ENCODE assay signal across 8 mouse cellular contexts in genomic region chr1:194816913-194817312, GRCm38 (mm10).
DNase-seq lines count a peak whose midpoint lies in the region; ATAC-seq and TF ChIP-seq lines count a peak whose summit lies in the region.

No protein-coding gene starts in this region.

- H3K4me3 ChIP-seq in hindbrain, embryonic 12.5 days, result no peak overlapping the region
- H3K4me3 ChIP-seq in lung, postnatal 0 days (ENCODE audit: low read depth, low read length), result no peak overlapping the region

- WGBS in hindbrain, embryonic 12.5 days, result 31% methylated on average over 2 of the region's 2 CpGs
- 25% methylated on average over 2 of the region's 2 CpGs for WGBS in lung, postnatal 0 days

- peaks cover 23% of the 10 kb centered on the region for H3K36me3 ChIP-seq in hindbrain, embryonic 12.5 days
- peaks cover 9% of the 10 kb centered on the region; the same call in 1 of the 2 replicates for H3K36me3 ChIP-seq in lung, postnatal 0 days (ENCODE audit: insufficient read depth, low read length)

- no peaks in the 10 kb centered on the region for H3K27me3 ChIP-seq in hindbrain, embryonic 12.5 days
- no peaks in the 10 kb centered on the region for H3K27me3 ChIP-seq in lung, postnatal 0 days (replicated peaks; ENCODE audit: insufficient read depth, low read length)

- H3K4me2 ChIP-seq in hindbrain, embryonic 12.5 days (replicated peaks), result no peak overlapping the region
- no peak overlapping the region for H3K4me2 ChIP-seq in lung, postnatal 0 days (replicated peaks; ENCODE audit: low read depth, low read length)

- peak; percentile 92 for TF ChIP-seq CTCF in lung, postnatal 0 days (IDR thresholded peaks at IDR 0.05)

- H3K27ac ChIP-seq in hindbrain, embryonic 12.5 days, result no peak overlapping the region
- no peak overlapping the region for H3K27ac ChIP-seq in lung, postnatal 0 days (ENCODE audit: low read length)

- ATAC-seq in hindbrain, embryonic 12.5 days (ENCODE audit: low FRiP score), result peak; percentile 85
- peak; percentile 80 for ATAC-seq in lung, postnatal 0 days

- no peaks in the 10 kb centered on the region for H3K4me1 ChIP-seq in hindbrain, embryonic 12.5 days
- H3K4me1 ChIP-seq in lung, postnatal 0 days (ENCODE audit: insufficient read depth, low read depth, low read length), result no peaks in the 10 kb centered on the region

- TF ChIP-seq EP300 in lung, postnatal 0 days (IDR thresholded peaks at IDR 0.05), result no peak

- DNase-seq in NIH3T3 (ENCODE audit: low read depth), result peak; percentile 90
- DNase-seq in cerebellum, adult 9-11 months, result peak; percentile 58
- peak; percentile 52 to 72 for DNase-seq in frontal cortex, postnatal 10 days (ENCODE audit: low spot score in 2 of 2)
- peak; percentile 83 for DNase-seq in layer of hippocampus, postnatal 10 days (ENCODE audit: low spot score in 2 of 2)
- peak; percentile 78 for DNase-seq in lung, postnatal 0 days (ENCODE audit: low spot score)
- peak; percentile 81 for DNase-seq in right cerebral cortex, adult 18-20 months
- peak; percentile 46 for DNase-seq in urinary bladder, postnatal 25 days (ENCODE audit: low spot score)

- H3K9ac ChIP-seq in hindbrain, embryonic 12.5 days, result no peak overlapping the region
- no peak overlapping the region for H3K9ac ChIP-seq in lung, postnatal 0 days (replicated peaks; ENCODE audit: low read depth)

- no peaks in the 10 kb centered on the region for H3K9me3 ChIP-seq in hindbrain, embryonic 12.5 days (replicated peaks)
- no peaks in the 10 kb centered on the region for H3K9me3 ChIP-seq in lung, postnatal 0 days (ENCODE audit: low read length)
